Mouse (Mus musculus) heart, adult 18-20 months (tissue): Measurements from ENCODE around the gene Fli1. TPM values are rescaled to one million over a fixed set of nuclear protein-coding genes. Genes with fewer than 3 reads are reported as not detected.
A peak's percentile ranks its signal among the peaks of the same experiment; 100 is the strongest.

Experiments
- DNase-seq, 2 experiments: peaks; one replicate each; pipeline ENCODE4 v3.0.0; 2021 to 2022; ENCODE audit warnings: mixed read lengths in 1 of 2
- total RNA-seq, 2 experiments: library from RNA; stranded (reverse); gene quantifications; 2 replicates each; pipeline ENCODE4 v1.2.3; 2021

The Fli1 gene
- total RNA-seq, 2 experiments from 2014 or later = 17.1 to 19.3 TPM

- DNase-seq = no peak
Observed at GRCm38 (mm10) chr9:32503423-32503822, 39.2 kb downstream of the Fli1 start.

- DNase-seq = no peak
Observed at GRCm38 (mm10) chr9:32502256-32503010, 40.2 kb downstream of the Fli1 start.

GRCm38 (mm10) chr9:32500886-32501285 lies 41.8 kb downstream of the Fli1 start:
- peak in 1 of 2 experiments; percentile 77 for DNase-seq

DNA sequence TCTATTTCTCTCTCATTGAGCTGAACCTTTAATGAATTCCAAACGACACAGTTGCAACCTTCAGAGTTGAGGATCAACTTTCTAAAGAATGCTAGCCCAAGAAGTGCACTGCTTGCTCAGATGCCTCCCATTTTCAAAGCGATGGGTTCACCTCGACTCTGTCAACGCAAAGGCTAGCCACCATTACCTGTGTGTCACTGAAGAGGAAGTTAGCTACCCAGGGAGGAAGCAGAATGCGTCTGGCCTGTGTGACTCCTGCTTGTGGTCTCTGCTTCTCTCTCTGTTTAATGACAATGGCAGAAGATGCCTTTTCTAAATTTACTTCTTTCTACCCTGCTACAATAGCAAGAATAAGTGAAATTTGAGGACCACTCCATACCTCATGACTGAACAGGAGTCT lies 42.6 kb downstream of the Fli1 start:
- DNase-seq = no peak

DNA sequence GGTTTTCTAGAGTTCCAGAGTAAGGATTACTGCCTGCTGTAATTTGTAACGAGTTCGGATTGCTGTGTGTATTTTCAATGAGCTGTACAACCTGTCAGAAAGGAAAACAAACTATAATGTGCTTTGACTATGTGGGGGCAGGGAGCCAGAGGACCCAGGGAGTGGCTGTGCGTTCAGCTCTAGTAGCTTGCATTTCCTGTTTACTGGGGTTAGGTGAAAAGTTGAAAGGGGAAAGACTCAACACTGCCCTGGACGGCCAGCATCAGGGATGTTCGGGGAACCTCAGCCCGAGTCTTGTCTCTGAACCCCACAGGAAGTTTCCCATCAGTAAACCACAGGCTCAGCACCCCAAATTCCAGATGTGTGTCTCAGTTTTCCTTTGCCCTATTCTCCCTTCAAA lies 43.2 kb downstream of the Fli1 start:
- peak in 1 of 2 experiments; percentile 54 for DNase-seq

DNA sequence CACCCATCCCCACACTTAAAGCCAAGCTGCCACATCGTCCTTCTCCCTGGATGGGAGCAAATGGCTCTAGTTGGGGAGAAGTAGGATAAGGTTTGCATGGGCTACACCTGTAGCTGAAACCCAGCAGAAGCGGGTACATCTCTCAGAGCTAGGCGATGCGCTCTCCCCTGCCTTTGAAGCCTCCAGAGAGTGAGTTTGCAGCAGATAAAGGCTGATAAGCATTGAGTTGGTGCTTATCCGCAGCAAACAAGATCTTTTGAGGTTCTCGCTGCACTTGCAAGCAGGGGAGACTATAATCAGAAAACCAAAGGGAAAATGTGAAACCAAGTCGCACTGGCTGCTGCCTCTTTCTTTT lies 47.0 kb downstream of the Fli1 start:
- no peak for DNase-seq

- no peak for DNase-seq
Observed at GRCm38 (mm10) chr9:32494891-32495642, 47.6 kb downstream of the Fli1 start.

- no peak for DNase-seq
Observed at GRCm38 (mm10) chr9:32493588-32494423, 48.9 kb downstream of the Fli1 start.

DNA sequence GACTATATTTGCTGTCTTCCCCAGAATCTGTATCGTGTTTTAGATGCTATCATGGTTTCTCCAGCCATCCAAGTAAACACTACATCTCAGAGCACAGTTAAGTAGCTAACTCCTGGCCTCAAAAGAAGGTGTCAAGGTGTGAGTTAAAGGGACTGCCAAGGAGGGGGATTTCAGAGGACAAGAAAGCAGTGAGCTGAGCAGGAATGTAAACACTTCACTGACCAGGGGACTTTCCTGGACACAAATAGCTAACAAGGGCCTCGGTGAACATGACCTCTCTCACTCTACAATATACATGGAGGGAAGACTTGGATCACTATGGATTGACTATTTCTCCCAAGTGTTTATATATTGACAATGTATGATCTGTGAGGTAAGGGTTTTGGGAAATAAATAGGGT lies 49.9 kb downstream of the Fli1 start:
- no peak for DNase-seq

DNA sequence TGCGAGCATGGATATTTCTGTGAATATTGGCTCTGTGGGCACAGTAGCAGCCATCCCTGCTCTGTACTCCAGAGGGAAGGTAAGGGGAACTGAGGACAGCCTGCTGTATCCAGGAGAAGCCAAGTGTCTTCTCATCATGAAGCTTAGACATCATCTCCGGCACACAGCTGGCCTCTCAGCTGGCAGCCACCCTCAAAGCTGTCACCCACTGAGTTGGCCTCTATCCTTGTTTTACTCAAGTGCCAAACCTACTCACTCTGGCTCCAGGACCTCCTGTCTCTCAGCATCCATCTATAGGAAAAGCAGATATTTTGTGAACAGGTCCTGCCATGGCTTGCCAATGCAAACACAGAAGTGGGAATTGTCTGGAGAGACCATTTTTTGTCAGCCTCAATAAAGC lies 51.2 kb downstream of the Fli1 start:
- DNase-seq = no peak

- DNase-seq = no peak
Observed at GRCm38 (mm10) chr9:32489794-32490358, 52.8 kb downstream of the Fli1 start.

DNA sequence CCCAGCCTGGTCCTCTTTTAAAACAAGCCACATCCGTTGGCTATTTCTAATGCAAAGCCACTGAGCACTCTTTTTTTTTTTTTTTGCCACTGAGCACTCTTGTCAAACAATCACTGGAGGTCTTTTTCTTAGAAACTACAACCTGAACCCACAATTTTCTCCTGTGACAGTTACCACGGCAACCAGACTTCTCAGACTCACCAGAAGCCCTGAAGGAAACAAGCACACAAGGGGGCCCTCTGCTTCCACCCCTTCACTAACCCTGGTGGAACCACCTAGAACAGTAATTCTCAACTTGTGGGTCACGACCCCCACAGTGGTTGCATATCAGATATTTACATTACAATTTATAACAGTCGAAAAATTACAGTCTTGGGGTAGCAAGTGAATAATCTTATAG lies 53.3 kb downstream of the Fli1 start:
- DNase-seq = no peak

DNA sequence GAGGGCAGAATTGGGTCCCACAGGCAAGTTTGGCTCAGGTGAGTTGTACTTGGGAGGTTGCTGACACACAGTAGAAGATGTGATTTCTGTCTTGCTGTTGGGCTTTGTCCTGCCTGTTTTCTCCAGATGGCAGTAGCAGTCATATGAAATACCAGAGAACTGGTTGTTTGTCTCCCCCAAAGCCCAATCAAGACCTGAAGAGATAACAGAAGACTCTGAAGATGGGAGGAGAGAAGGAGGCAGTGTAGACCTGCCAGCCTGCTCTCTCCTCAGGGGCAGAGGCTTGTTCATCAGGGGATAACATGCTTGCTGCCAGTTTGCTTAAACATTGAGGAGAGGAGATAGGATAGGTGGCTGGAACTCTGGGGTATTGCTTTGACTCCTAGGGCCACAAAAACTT lies 54.0 kb downstream of the Fli1 start:
- no peak for DNase-seq

DNA sequence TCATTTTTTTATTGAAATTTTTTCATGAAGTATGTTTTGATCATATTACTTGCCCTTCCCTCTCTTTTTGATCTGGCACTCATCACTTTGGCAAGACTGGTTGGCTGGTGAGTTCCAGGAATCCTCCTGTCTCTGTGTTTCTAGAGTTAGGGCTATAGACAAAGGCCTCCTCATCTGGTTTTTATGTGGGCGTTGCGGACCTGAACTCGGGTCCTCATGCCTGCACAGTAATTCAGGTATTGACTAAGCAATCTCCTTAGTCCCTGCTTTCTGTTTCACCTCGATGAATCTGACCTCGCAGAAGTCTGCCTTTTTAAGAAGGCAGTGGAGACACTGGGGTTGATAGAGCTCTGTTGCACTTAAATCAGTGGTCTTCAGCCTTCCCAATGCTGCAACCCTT lies 54.8 kb downstream of the Fli1 start:
- no peak for DNase-seq

DNA sequence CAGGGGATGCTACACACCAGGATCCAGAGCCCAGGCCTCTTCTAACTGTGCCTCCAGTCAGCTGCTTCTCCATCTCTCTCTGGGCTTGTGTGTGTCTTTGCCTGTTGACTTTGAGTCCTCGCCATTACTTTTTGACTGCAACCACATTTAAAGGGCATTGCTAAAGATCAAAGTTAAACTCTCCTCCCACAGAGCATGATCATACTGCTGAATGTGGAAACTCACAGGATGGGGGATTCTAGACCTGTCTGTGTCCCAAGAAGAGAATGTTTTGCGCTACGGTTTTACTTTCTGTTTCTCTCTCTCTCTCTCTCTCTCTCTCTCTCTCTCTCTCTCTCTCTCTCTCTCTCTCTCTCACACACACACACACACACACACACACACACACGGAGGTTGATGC lies 55.3 kb downstream of the Fli1 start:
- DNase-seq = no peak

DNA sequence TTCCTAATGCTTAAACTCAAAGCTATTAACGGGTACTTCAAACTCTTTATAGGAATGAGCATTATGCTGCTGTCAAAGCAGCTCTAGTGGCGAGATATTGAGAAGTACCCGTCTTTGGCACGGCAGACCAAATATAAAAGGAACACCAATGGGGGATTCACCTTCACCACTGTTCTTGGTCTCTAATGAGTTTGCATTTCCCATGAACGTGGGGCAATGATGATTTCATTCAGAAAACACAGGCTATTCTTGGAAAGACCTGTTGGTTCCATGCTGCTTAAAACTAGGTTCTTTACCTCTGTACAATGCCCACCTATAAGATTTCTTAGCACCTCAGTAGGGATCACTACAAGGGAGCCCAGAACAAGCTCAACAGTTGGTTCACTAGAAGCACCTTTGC lies 62.2 kb downstream of the Fli1 start:
- no peak for DNase-seq

- DNase-seq = no peak
Observed at GRCm38 (mm10) chr9:32478799-32479198, 63.9 kb downstream of the Fli1 start.

- DNase-seq = peak in 1 of 2 experiments; percentile 29
Observed at GRCm38 (mm10) chr9:32478087-32478486, 64.6 kb downstream of the Fli1 start.

DNA sequence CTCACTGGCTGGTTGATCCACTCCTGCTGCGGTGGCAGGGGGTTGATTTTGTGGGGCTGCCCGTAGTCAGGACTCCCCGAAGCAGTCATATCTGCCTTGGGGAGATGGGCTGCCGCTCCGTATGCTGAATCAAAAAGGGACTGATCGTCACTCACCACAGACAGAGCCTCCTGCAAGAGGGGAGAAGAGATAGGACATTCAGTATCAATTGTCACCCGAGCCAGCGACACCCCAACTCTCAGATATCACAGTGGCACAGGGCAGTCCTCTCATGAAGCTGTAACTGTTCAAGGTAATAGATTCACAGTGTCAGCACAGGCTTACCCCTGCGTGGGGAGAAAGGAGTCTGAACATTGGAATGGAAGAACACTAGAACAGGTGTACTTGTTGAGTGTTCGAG lies 66.1 kb downstream of the Fli1 start:
- DNase-seq = no peak

GRCm38 (mm10) chr9:32474621-32475390 lies 67.9 kb downstream of the Fli1 start:
- peak in 1 of 2 experiments; percentile 57 for DNase-seq

- DNase-seq = peak in 1 of 2 experiments; percentile 31
Observed at GRCm38 (mm10) chr9:32472346-32472745, 70.3 kb downstream of the Fli1 start.
